Mouse (Mus musculus): ENCODE measurements around the gene Hoxb6.

The Hoxb6 gene

GRCm38 (mm10) chr11:96318368-96319070, 26.2 kb downstream of the Hoxb6 start:
- no peak for TF ChIP-seq CTCF (conservative IDR thresholded peaks at IDR 0.05; ENCODE audit: low read length)
- no peak for TF ChIP-seq POU5F1 (IDR thresholded peaks at IDR 0.05; ENCODE audit: borderline replicate concordance, low read length)
- Histone ChIP-seq H3K9me3 (ENCODE audit: low read length) (no peaks in the 10 kb centered on the region), H3K4me3 (replicated peaks; ENCODE audit: low read length) (peak overlapping the region; percentile 70), H3K27me3 (ENCODE audit: insufficient read depth, low read length) (peaks cover 98% of the 10 kb centered on the region), H3K4me1 (replicated peaks; ENCODE audit: low read depth, low read length) (peaks cover 31% of the 10 kb centered on the region), H3K36me3 (ENCODE audit: insufficient read depth, low read length) (no peaks in the 10 kb centered on the region)

DNA sequence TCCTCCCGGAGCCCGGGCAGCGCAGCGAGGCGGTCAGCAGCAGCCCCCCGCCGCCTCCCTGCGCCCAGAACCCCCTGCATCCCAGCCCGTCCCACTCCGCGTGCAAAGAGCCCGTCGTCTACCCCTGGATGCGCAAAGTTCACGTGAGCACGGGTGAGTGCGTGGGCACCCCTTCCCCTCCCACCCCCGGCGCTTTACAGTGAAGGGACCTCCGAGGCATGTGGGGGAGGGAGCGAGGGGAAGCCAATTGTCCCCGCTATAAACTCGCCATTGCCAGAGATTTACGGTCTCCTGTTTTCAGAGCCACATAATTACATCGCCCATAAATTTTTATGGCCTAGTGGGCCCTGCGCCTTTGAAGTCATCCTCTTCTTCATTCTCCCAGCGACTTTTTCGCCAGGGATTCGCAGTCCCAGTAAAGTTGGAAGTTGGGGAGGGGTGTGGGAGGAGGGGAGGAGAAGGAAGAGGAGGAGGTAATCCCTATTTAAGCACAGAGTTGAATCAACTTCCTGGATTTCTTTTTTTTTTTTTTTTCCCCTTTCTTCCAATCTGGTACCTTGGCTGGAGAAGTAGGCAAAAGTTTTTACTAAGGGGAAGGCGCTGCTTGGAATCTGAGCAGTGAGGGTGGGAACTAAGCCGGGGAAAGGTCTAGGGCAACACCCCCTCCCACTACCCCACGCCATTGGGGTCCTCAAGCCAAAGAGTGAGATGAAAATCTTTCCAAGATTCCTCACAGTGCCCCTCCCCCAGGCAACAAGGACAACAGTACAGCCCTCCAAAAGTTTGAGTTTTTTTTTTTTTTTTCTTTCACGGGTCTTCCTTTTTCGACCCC, 27.0 kb downstream of the Hoxb6 start:
- Histone ChIP-seq H3K4me1 (replicated peaks; ENCODE audit: low read depth, low read length) (peaks cover 35% of the 10 kb centered on the region), H3K9me3 (ENCODE audit: low read length) (no peaks in the 10 kb centered on the region), H3K4me3 (replicated peaks; ENCODE audit: low read length) (peak overlapping the region; percentile 70), H3K36me3 (ENCODE audit: insufficient read depth, low read length) (no peaks in the 10 kb centered on the region), H3K27me3 (ENCODE audit: insufficient read depth, low read length) (peaks cover 98% of the 10 kb centered on the region)
- TF ChIP-seq CTCF (conservative IDR thresholded peaks at IDR 0.05; ENCODE audit: low read length) (no peak), POU5F1 (IDR thresholded peaks at IDR 0.05; ENCODE audit: borderline replicate concordance, low read length) (no peak), NANOG (IDR thresholded peaks at IDR 0.05; ENCODE audit: borderline replicate concordance, low read length) (no peak)

DNA sequence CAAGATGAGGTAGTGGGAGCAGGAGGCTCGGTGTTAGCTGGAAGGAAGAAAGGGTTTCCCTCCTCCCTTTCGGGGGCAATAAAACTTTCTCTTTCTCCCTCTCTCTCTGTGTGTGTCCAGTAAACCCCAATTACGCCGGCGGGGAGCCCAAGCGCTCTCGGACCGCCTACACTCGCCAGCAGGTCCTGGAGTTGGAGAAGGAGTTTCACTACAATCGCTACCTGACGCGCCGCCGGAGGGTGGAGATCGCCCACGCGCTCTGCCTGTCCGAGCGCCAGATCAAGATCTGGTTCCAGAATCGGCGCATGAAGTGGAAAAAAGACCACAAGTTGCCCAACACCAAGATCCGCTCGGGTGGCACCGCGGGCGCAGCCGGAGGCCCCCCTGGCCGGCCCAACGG, 27.6 kb downstream of the Hoxb6 start:
- Histone ChIP-seq H3K4me3 (replicated peaks; ENCODE audit: low read length) (peak overlapping the region; percentile 37; the same call in 1 of the 2 replicates), H3K27me3 (ENCODE audit: insufficient read depth, low read length) (peaks cover 98% of the 10 kb centered on the region), H3K4me1 (replicated peaks; ENCODE audit: low read depth, low read length) (peaks cover 30% of the 10 kb centered on the region), H3K36me3 (ENCODE audit: insufficient read depth, low read length) (no peaks in the 10 kb centered on the region), H3K9me3 (ENCODE audit: low read length) (no peaks in the 10 kb centered on the region)
- TF ChIP-seq CTCF (conservative IDR thresholded peaks at IDR 0.05; ENCODE audit: low read length), result no peak
- no peak for TF ChIP-seq POU5F1 (IDR thresholded peaks at IDR 0.05; ENCODE audit: borderline replicate concordance, low read length)
- TF ChIP-seq NANOG (IDR thresholded peaks at IDR 0.05; ENCODE audit: borderline replicate concordance, low read length), result no peak

- H3K4me3 ChIP-seq (replicated peaks; ENCODE audit: low read length), result no peak overlapping the region
- no peaks in the 10 kb centered on the region for H3K36me3 ChIP-seq (ENCODE audit: insufficient read depth, low read length)
- H3K9me3 ChIP-seq (ENCODE audit: low read length), result no peaks in the 10 kb centered on the region
- peaks cover 98% of the 10 kb centered on the region for H3K27me3 ChIP-seq (ENCODE audit: insufficient read depth, low read length)
- H3K4me1 ChIP-seq (replicated peaks; ENCODE audit: low read depth, low read length), result peaks cover 27% of the 10 kb centered on the region
- TF ChIP-seq CTCF (conservative IDR thresholded peaks at IDR 0.05; ENCODE audit: low read length) (no peak), POU5F1 (IDR thresholded peaks at IDR 0.05; ENCODE audit: borderline replicate concordance, low read length) (no peak), NANOG (IDR thresholded peaks at IDR 0.05; ENCODE audit: borderline replicate concordance, low read length) (no peak)
Observed at GRCm38 (mm10) chr11:96320688-96321087, 28.4 kb downstream of the Hoxb6 start.

GRCm38 (mm10) chr11:96321846-96322245, 29.6 kb downstream of the Hoxb6 start:
- no peak for TF ChIP-seq CTCF (conservative IDR thresholded peaks at IDR 0.05; ENCODE audit: low read length)
- no peak for TF ChIP-seq NANOG (IDR thresholded peaks at IDR 0.05; ENCODE audit: borderline replicate concordance, low read length)
- TF ChIP-seq POU5F1 (IDR thresholded peaks at IDR 0.05; ENCODE audit: borderline replicate concordance, low read length), result no peak
- H3K36me3 ChIP-seq (ENCODE audit: insufficient read depth, low read length), result no peaks in the 10 kb centered on the region

DNA sequence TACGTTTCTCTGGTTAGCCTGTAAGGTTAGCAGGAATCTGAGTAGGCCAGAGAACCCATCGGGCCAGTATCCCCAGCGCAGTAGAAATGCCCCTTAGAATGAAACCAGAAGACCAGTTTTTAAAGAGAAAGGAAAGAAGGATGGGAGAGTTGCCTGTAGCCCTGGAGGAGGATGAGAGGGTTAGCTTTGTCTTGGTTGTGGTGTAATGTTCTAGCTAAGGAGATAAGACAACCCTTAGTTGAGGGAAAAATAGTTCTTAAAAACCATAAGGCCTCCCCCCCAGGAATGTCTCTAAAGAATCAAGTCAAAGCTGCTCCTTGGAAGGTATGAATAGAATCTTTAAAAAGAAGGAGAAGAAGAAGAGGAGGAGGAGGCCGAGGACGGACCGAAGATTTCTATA, 30.5 kb downstream of the Hoxb6 start:
- H3K4me1 ChIP-seq (replicated peaks; ENCODE audit: low read depth, low read length), result peaks cover 42% of the 10 kb centered on the region
- no peaks in the 10 kb centered on the region; the same call in 1 of the 2 replicates for H3K9me3 ChIP-seq (ENCODE audit: low read length)
- H3K36me3 ChIP-seq (ENCODE audit: insufficient read depth, low read length), result no peaks in the 10 kb centered on the region
- TF ChIP-seq NANOG (IDR thresholded peaks at IDR 0.05; ENCODE audit: borderline replicate concordance, low read length) (no peak), POU5F1 (IDR thresholded peaks at IDR 0.05; ENCODE audit: borderline replicate concordance, low read length) (no peak), CTCF (conservative IDR thresholded peaks at IDR 0.05; ENCODE audit: low read length) (no peak)
- H3K4me3 ChIP-seq (replicated peaks; ENCODE audit: low read length), result no peak overlapping the region
- peaks cover 98% of the 10 kb centered on the region for H3K27me3 ChIP-seq (ENCODE audit: insufficient read depth, low read length)

More at GRCm38 (mm10) chr11:96321846-96322245, 29.6 kb downstream of the Hoxb6 start:
- H3K4me1 ChIP-seq (replicated peaks; ENCODE audit: low read depth, low read length), result peaks cover 39% of the 10 kb centered on the region
- no peak overlapping the region for H3K4me3 ChIP-seq (replicated peaks; ENCODE audit: low read length)
- H3K27me3 ChIP-seq (ENCODE audit: insufficient read depth, low read length), result peaks cover 98% of the 10 kb centered on the region
- no peaks in the 10 kb centered on the region for H3K9me3 ChIP-seq (ENCODE audit: low read length)

- no peak for TF ChIP-seq NANOG (IDR thresholded peaks at IDR 0.05; ENCODE audit: borderline replicate concordance, low read length)
- TF ChIP-seq CTCF (conservative IDR thresholded peaks at IDR 0.05; ENCODE audit: low read length), result no peak
- no peak for TF ChIP-seq POU5F1 (IDR thresholded peaks at IDR 0.05; ENCODE audit: borderline replicate concordance, low read length)
- Histone ChIP-seq H3K9me3 (ENCODE audit: low read length) (no peaks in the 10 kb centered on the region; the same call in 1 of the 2 replicates), H3K36me3 (ENCODE audit: insufficient read depth, low read length) (no peaks in the 10 kb centered on the region), H3K27me3 (ENCODE audit: insufficient read depth, low read length) (peaks cover 98% of the 10 kb centered on the region), H3K4me1 (replicated peaks; ENCODE audit: low read depth, low read length) (peaks cover 38% of the 10 kb centered on the region), H3K4me3 (replicated peaks; ENCODE audit: low read length) (no peak within 1 kb of the TSS)
Observed at GRCm38 (mm10) chr11:96323154-96323553, 30.9 kb downstream of the Hoxb6 start, which contains the start of gene Hoxb3. Hoxb3 (plus strand) TSS chr11:96323326.

DNA sequence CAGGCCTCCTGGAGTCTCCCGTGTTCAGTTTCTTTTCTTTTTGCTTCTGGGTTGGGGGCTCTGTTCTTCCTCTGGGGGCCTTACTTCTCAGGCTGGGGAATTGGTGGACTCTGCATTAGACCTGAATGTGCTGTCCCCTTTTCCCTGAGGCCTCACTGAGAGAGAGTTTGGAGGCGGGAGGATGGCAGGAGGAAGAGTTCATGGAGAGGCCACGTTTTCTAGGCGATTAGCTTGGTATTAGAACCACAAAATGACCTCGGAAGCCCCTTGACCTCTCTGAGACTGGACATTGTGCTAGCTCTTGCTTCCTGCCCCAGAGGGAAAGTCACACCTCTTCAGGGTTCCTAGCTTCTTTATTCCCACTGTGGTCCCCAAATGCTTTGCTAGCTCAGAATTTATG, 31.8 kb downstream of the Hoxb6 start:
- Histone ChIP-seq H3K4me1 (replicated peaks; ENCODE audit: low read depth, low read length) (peaks cover 36% of the 10 kb centered on the region), H3K36me3 (ENCODE audit: insufficient read depth, low read length) (no peaks in the 10 kb centered on the region), H3K9me3 (ENCODE audit: low read length) (peaks cover 2% of the 10 kb centered on the region; the same call in 1 of the 2 replicates), H3K27me3 (ENCODE audit: insufficient read depth, low read length) (peaks cover 100% of the 10 kb centered on the region), H3K4me3 (replicated peaks; ENCODE audit: low read length) (no peak overlapping the region)
- TF ChIP-seq POU5F1 (IDR thresholded peaks at IDR 0.05; ENCODE audit: borderline replicate concordance, low read length) (no peak), CTCF (conservative IDR thresholded peaks at IDR 0.05; ENCODE audit: low read length) (no peak), NANOG (IDR thresholded peaks at IDR 0.05; ENCODE audit: borderline replicate concordance, low read length) (no peak)

Measured in E14TG2a.4 (cell line).